In genomic region chr3:51693196-51693595, GRCm38 (mm10) we compare ENCODE assay signal across 23 mouse cellular contexts. TPM values are rescaled to one million over a fixed set of nuclear protein-coding genes. Genes with fewer than 3 reads are reported as not detected.
DNase-seq lines count a peak whose midpoint lies in the region; ATAC-seq lines count a peak whose summit lies in the region.
"Had no signal": no experiment of that assay in that cellular context is flagged by ENCODE, and none has a peak within 500 bp of the region (broad histone marks: within the 10 kb centered on the region; RNA-seq: fewer than 3 reads in every experiment).

No protein-coding gene starts in this region.

- H3K9me3 ChIP-seq in hindbrain, embryonic 11.5 days (ENCODE audit: control insufficient read depth, low read length): no peaks in the 10 kb centered on the region
- no peaks in the 10 kb centered on the region for H3K9me3 ChIP-seq in midbrain, embryonic 13.5 days
- H3K9me3 ChIP-seq: embryonic facial prominence, embryonic 10.5 days; embryonic facial prominence, embryonic 12.5 days; forebrain, embryonic 13.5 days; forebrain, embryonic 15.5 days had no signal

- 78% methylated on average over 10 of the region's 10 CpGs for WGBS in hindbrain, embryonic 11.5 days
- 81% methylated on average over 10 of the region's 10 CpGs for WGBS in midbrain, embryonic 13.5 days

- no peak for ATAC-seq in hindbrain, embryonic 11.5 days (ENCODE audit: low FRiP score)
- no peak for ATAC-seq in midbrain, embryonic 13.5 days
- ATAC-seq: activated CD4-positive, CD25-positive, alpha-beta regulatory T cell, adult 4 months; forebrain, embryonic 13.5 days; forebrain, embryonic 15.5 days; forebrain, postnatal 0 days; Patski had no signal

- H3K4me1 ChIP-seq in hindbrain, embryonic 11.5 days (replicated peaks; ENCODE audit: control insufficient read depth, insufficient read depth, low read length): no peaks in the 10 kb centered on the region
- H3K4me1 ChIP-seq in midbrain, embryonic 13.5 days (replicated peaks): no peaks in the 10 kb centered on the region
- H3K4me1 ChIP-seq: embryonic facial prominence, embryonic 10.5 days; embryonic facial prominence, embryonic 12.5 days; forebrain, embryonic 13.5 days; forebrain, embryonic 15.5 days had no signal

- H3K27ac ChIP-seq in hindbrain, embryonic 11.5 days (ENCODE audit: low read depth, low read length): no peak overlapping the region
- no peak overlapping the region for H3K27ac ChIP-seq in midbrain, embryonic 13.5 days
- H3K27ac ChIP-seq: embryonic facial prominence, embryonic 10.5 days; embryonic facial prominence, embryonic 12.5 days; forebrain, embryonic 13.5 days; forebrain, embryonic 15.5 days had no signal

- DNase-seq in ES-CJ7 (ENCODE audit: low read depth, low spot score) (peak; percentile 53), R1 (ENCODE audit: low read depth, low spot score) (peak; percentile 47)
- peak; percentile 24 for DNase-seq in brain, adult 2 months (ENCODE audit: low read depth, low spot score)
- DNase-seq in hindbrain, embryonic 11.5 days (ENCODE audit: low spot score): no peak
- DNase-seq in cerebellum, postnatal 4 days (ENCODE audit: low spot score in 2 of 2): no peak
- DNase-seq: adrenal gland, adult 8-10 months; adrenal gland, postnatal 14 days; adrenal gland, postnatal 36 days; cerebellum, adult 11 months; cerebellum, adult 18-20 months; cerebellum, adult 8-10 months; cerebellum, adult 9-11 months; cerebellum, postnatal 14 days; cerebellum, postnatal 36 days; forebrain, postnatal 0 days had no signal

- H3K4me3 ChIP-seq in hindbrain, embryonic 11.5 days (ENCODE audit: low read depth, low read length): no peak overlapping the region
- H3K4me3 ChIP-seq in midbrain, embryonic 13.5 days (replicated peaks): no peak overlapping the region
- H3K4me3 ChIP-seq: embryonic facial prominence, embryonic 10.5 days; embryonic facial prominence, embryonic 12.5 days; forebrain, embryonic 13.5 days; forebrain, embryonic 15.5 days had no signal

- no peak overlapping the region for H3K9ac ChIP-seq in hindbrain, embryonic 11.5 days (ENCODE audit: low read depth, low read length)
- H3K9ac ChIP-seq in midbrain, embryonic 13.5 days (replicated peaks): no peak overlapping the region
- H3K9ac ChIP-seq: embryonic facial prominence, embryonic 12.5 days; forebrain, embryonic 13.5 days; forebrain, embryonic 15.5 days; forebrain, postnatal 0 days had no signal

- H3K4me2 ChIP-seq in hindbrain, embryonic 11.5 days (replicated peaks; ENCODE audit: low read depth, low read length): no peak overlapping the region
- H3K4me2 ChIP-seq in midbrain, embryonic 13.5 days (replicated peaks): no peak overlapping the region
- H3K4me2 ChIP-seq: embryonic facial prominence, embryonic 12.5 days; forebrain, embryonic 13.5 days; forebrain, embryonic 15.5 days had no signal

- H3K36me3 ChIP-seq in hindbrain, embryonic 11.5 days (ENCODE audit: control insufficient read depth, insufficient read depth, low read length): peaks cover 2% of the 10 kb centered on the region
- peaks cover 45% of the 10 kb centered on the region for H3K36me3 ChIP-seq in midbrain, embryonic 13.5 days
- H3K36me3 ChIP-seq: forebrain, embryonic 15.5 days; G1E had no signal

- H3K27me3 ChIP-seq in hindbrain, embryonic 11.5 days (ENCODE audit: control insufficient read depth, insufficient read depth, low read length): no peaks in the 10 kb centered on the region
- H3K27me3 ChIP-seq in midbrain, embryonic 13.5 days: no peaks in the 10 kb centered on the region
- H3K27me3 ChIP-seq: embryonic facial prominence, embryonic 12.5 days; forebrain, embryonic 13.5 days; forebrain, embryonic 15.5 days; Patski had no signal

RNA-seq across cellular contexts. Expression of gene Mgst2, which starts 33.0 kb away (rescaled TPM):
- 0.09 TPM in 1 of 2 replicates, not detected in the other for polyA plus RNA-seq in hindbrain, embryonic 11.5 days (2014; fragmentation: Nextera tagmentation; extraction: Ambion mirVana)
- 0.44 and 1.1 TPM in 2 replicates for polyA plus RNA-seq in midbrain, embryonic 13.5 days (2015; fragmentation: Nextera tagmentation; extraction: Ambion mirVana)

Comparison
In these comparisons a context has a peak if more than half of its experiments do, and no peak if none do; other contexts are left out.
1. DNase-seq: peak in ES-CJ7 (single experiment), R1 (single experiment) and brain, adult 2 months (single experiment); none in hindbrain, embryonic 11.5 days (single experiment) and cerebellum, postnatal 4 days (0 of 2).